9 mouse cellular contexts compared by ENCODE assay signal in the genomic region with DNA sequence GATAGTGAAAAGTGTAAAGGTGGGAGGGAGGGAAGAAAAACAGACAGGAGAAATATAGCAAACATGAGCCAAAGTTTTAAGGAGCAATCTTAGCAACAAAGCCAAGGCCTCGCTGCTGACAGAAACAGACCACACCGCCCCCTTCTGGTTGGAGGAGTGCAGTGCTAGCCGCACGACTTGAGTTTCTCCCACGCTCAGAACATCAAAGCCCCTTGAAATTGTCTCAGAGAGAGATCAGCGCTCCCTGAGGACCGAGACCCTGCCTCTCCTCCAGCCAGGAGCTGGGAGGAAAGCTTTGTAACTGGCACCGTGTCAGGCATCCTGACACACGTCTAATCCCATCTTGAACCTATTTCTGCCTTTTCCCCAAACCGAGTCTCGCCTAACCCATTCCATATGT.
DNase-seq lines count a peak whose midpoint lies in the region; ATAC-seq and TF ChIP-seq lines count a peak whose summit lies in the region.
"Had no signal": no experiment of that assay in that cellular context is flagged by ENCODE, and none has a peak within 500 bp of the region (broad histone marks: within the 10 kb centered on the region; RNA-seq: fewer than 3 reads in every experiment).

No protein-coding gene starts in this region.

- H3K27ac ChIP-seq in intestine, embryonic 14.5 days (ENCODE audit: low read depth): no peak overlapping the region
- H3K27ac ChIP-seq in intestine, embryonic 15.5 days: no peak overlapping the region
- no peak overlapping the region for H3K27ac ChIP-seq in heart, adult 2 months
- H3K27ac ChIP-seq: neural tube, embryonic 12.5 days had no signal

- no peak overlapping the region for H3K9ac ChIP-seq in intestine, embryonic 14.5 days (ENCODE audit: low read length)
- no peak overlapping the region for H3K9ac ChIP-seq in intestine, embryonic 15.5 days
- no peak overlapping the region for H3K9ac ChIP-seq in heart, adult 2 months (ENCODE audit: low read depth, low read length)
- H3K9ac ChIP-seq: neural tube, embryonic 12.5 days had no signal

- H3K79me2 ChIP-seq in heart, adult 2 months (replicated peaks; ENCODE audit: control insufficient read depth, insufficient read depth, low read length): no peaks in the 10 kb centered on the region

- intact Hi-C loops in heart, adult 2 months (cut with DNase I): loop anchor here (1.0 to 10.0 kb wide), 6 partner anchors 143 to 651 kb away; partner anchors contain the start of gene Tle3

- TF ChIP-seq EP300 in heart, adult 2 months (IDR thresholded peaks at IDR 0.05; ENCODE audit: insufficient read depth, low read depth, low read length): 0 out of 2 replicates have a peak, but pooled peaks have one; percentile 23

- no peaks in the 10 kb centered on the region for H3K36me3 ChIP-seq in intestine, embryonic 14.5 days (ENCODE audit: control insufficient read depth, insufficient read depth, low read length)
- no peaks in the 10 kb centered on the region for H3K36me3 ChIP-seq in intestine, embryonic 15.5 days
- H3K36me3 ChIP-seq in heart, adult 2 months (ENCODE audit: control insufficient read depth, insufficient read depth, low read length): no peaks in the 10 kb centered on the region
- H3K36me3 ChIP-seq: neural tube, embryonic 12.5 days had no signal

- DNase-seq in intestine, embryonic 14.5 days (ENCODE audit: low spot score): peak; percentile 88
- DNase-seq in embryo, embryonic 10.5 days (ENCODE audit: low spot score): peak; percentile 92
- DNase-seq in heart, adult 2 months: peak; percentile 63 to 79
- peak; percentile 40 to 72 for DNase-seq in layer of hippocampus, postnatal 36 days
- peak; percentile 88 for DNase-seq in mesoderm, embryonic 11.5 days (ENCODE audit: low read depth, low spot score)
- peak; percentile 63 to 70 for DNase-seq in thymus, adult 18-20 months

- no peak overlapping the region for H3K4me2 ChIP-seq in intestine, embryonic 14.5 days (ENCODE audit: low read length)
- H3K4me2 ChIP-seq in intestine, embryonic 15.5 days (replicated peaks): no peak overlapping the region
- H3K4me2 ChIP-seq: neural tube, embryonic 12.5 days had no signal

- 20% methylated on average over 11 of the region's 11 CpGs for WGBS in intestine, embryonic 14.5 days
- WGBS in intestine, embryonic 15.5 days: 20% methylated on average over 11 of the region's 11 CpGs
- 19% methylated on average over 11 of the region's 11 CpGs for WGBS in heart, adult 2 months

- ATAC-seq in intestine, embryonic 14.5 days (replicated peaks; ENCODE audit: low FRiP score, low TSS enrichment, low read depth): 0 out of 2 replicates have a peak, but pooled peaks have one; percentile 5
- no peak for ATAC-seq in intestine, embryonic 15.5 days
- ATAC-seq in activated CD4-positive, CD25-positive, alpha-beta regulatory T cell, adult 4 months: peak; percentile 25

- peak; percentile 99 for TF ChIP-seq CTCF in heart, adult 2 months (IDR thresholded peaks at IDR 0.05)

- no peak for TF ChIP-seq POLR2A in heart, adult 2 months (IDR thresholded peaks at IDR 0.05; ENCODE audit: insufficient read depth, low read depth, low read length)

- H3K27me3 ChIP-seq in intestine, embryonic 14.5 days (replicated peaks; ENCODE audit: control insufficient read depth, insufficient read depth, low read length): no peaks in the 10 kb centered on the region
- peaks cover 3% of the 10 kb centered on the region; the same call in 1 of the 2 replicates for H3K27me3 ChIP-seq in intestine, embryonic 15.5 days (replicated peaks)
- no peaks in the 10 kb centered on the region; the same call in 1 of the 2 replicates for H3K27me3 ChIP-seq in heart, adult 2 months (ENCODE audit: control insufficient read depth, insufficient read depth, low read length)

- H3K4me1 ChIP-seq in intestine, embryonic 14.5 days (replicated peaks; ENCODE audit: control insufficient read depth, insufficient read depth, low read length): no peaks in the 10 kb centered on the region
- peaks cover 2% of the 10 kb centered on the region; the same call in 1 of the 2 replicates for H3K4me1 ChIP-seq in intestine, embryonic 15.5 days (replicated peaks)
- H3K4me1 ChIP-seq in heart, adult 2 months (ENCODE audit: control insufficient read depth, insufficient read depth, low read length): no peaks in the 10 kb centered on the region; the same call in 1 of the 2 replicates
- H3K4me1 ChIP-seq: neural tube, embryonic 12.5 days had no signal

- H3K4me3 ChIP-seq in intestine, embryonic 14.5 days (ENCODE audit: low read depth, low read length): no peak overlapping the region
- no peak overlapping the region for H3K4me3 ChIP-seq in intestine, embryonic 15.5 days (replicated peaks)
- no peak overlapping the region for H3K4me3 ChIP-seq in heart, adult 2 months
- H3K4me3 ChIP-seq: neural tube, embryonic 12.5 days had no signal

- no peaks in the 10 kb centered on the region for H3K9me3 ChIP-seq in intestine, embryonic 14.5 days (ENCODE audit: control insufficient read depth, low read length)
- no peaks in the 10 kb centered on the region for H3K9me3 ChIP-seq in intestine, embryonic 15.5 days
- H3K9me3 ChIP-seq: neural tube, embryonic 12.5 days had no signal
